Mouse (Mus musculus) layer of hippocampus, postnatal 25 days (tissue): ENCODE measurements around the gene Lekr1. TPM values are rescaled to one million over a fixed set of nuclear protein-coding genes. Genes with fewer than 3 reads are reported as not detected.
A peak's percentile ranks its signal among the peaks of the same experiment; 100 is the strongest.

Experiments used
- DNase-seq, 2 experiments: peaks; one replicate each; pipeline ENCODE4 v3.0.0; 2022; ENCODE audit warnings: mixed read lengths in 2 of 2, low spot score in 1 of 2; ENCODE audit errors: extremely low spot score in 1 of 2
- total RNA-seq, 2 experiments: library from RNA; stranded (reverse); gene quantifications; 2 replicates each; pipeline ENCODE4 v1.2.3; 2021

Lekr1 gene
- 1 to 10 TPM; 5.6 to 6.8 TPM for total RNA-seq

DNA sequence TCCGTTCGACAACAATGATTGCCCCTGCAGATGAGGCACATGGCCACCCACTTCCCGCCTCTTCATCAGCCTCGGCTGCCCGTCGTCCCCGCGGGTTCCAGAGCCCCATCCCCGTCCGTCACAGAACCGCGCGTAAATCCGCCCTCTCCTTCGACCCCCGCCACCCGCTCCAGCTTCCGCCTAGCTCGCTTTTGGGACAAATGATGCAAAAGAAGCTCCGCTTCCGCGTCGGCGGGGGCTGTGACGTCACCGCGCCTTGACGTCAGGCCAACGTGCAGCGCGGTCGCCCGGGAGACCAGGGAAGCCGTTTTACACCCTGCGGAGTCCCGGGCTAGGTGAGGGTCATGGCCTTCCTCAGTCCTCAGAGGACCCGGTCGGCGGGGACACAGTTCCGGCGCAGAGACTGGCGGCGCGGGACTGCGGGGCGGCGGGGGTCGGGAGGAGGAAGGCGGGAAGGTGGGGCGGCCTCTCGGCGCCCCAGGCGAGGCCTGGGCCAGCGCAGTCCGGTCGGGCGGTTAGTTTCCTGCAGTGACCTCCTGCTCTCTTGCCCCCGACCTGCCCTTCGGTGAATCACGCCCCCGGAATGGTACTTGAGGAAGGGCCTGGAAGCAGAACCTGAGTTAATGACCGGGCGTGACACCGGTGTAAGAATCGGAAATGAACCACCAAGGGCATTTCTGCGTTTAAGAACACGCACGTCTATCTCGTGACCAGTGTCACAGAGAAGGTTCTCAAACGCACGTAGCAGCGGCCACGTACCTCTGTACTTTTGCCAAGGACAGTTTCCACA lies at the start of gene Lekr1:
Lekr1 (plus strand) TSS at position 252 of the 790 bp plus-strand sequence.
- peak; percentile 88 to 92 for DNase-seq

DNA sequence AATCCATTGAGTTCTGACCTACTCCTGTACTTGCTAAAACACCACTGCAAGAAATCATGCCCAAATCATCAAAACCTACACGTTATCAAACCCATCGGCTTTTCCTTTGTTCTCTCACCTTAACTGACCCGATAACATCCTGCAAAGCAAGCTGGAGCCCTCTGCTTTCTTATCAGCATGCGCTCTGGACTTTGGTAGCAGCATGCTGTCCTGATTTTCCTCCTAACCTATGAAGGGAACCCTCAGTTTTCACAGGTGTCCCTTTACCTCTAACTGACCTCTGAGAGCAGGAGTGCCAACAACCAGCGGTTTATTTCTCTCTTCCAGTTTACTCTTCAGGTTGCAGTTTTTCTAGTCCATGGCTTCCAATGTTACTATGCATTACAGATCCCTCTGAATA lies 48.5 kb upstream of the Lekr1 start:
- no peak for DNase-seq

GRCm38 (mm10) chr3:65619340-65619739 lies 46.7 kb upstream of the Lekr1 start:
- DNase-seq = no peak

DNA sequence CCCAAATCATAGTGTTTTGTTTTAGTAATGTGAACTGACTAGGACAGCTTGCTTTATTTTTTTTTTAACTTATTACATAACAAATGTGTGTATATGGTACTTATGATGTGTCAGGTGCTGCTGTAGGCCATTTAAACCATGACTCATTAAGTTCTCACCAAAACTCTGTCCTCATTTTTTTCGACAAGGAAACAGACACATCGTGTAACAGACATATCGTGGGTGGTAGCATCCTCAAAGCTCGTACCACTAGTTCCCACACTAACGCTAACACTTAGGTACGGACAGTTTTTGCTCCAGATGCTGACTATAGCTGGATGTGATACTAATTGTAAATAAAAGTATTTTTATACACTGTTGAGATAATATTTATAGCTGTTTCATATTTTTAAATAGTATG lies 43.0 kb upstream of the Lekr1 start:
- no peak for DNase-seq

- DNase-seq = no peak
Measured at GRCm38 (mm10) chr3:65625496-65626289, 40.3 kb upstream of the Lekr1 start.

- no peak for DNase-seq
Measured at GRCm38 (mm10) chr3:65626290-65626914, 39.6 kb upstream of the Lekr1 start.

GRCm38 (mm10) chr3:65627021-65627706 lies 38.9 kb upstream of the Lekr1 start:
- no peak for DNase-seq

- DNase-seq = no peak
Measured at GRCm38 (mm10) chr3:65627707-65628028, 38.4 kb upstream of the Lekr1 start.

GRCm38 (mm10) chr3:65629565-65630112 lies 36.4 kb upstream of the Lekr1 start:
- no peak for DNase-seq

DNA sequence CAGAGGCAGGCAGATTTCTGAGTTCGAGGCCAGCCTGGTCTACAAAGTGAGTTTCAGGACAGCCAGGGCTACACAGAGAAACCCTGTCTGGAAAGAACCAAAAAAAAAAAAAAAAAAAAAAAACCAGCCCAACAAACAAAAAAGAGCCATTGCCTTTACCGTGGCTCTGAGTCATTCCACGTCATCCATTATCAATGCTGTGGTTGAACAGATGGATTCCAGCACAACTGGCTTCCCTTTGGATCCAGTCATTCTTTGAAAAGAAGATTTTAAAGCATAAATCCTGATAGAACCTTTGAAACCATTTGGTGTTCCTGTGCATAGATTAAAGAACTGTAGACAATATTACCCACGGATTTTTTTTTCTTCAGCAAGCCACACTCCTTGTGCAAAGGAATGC lies 32.4 kb upstream of the Lekr1 start:
- DNase-seq = no peak

GRCm38 (mm10) chr3:65635983-65636382 lies 30.0 kb upstream of the Lekr1 start:
- no peak for DNase-seq

DNA sequence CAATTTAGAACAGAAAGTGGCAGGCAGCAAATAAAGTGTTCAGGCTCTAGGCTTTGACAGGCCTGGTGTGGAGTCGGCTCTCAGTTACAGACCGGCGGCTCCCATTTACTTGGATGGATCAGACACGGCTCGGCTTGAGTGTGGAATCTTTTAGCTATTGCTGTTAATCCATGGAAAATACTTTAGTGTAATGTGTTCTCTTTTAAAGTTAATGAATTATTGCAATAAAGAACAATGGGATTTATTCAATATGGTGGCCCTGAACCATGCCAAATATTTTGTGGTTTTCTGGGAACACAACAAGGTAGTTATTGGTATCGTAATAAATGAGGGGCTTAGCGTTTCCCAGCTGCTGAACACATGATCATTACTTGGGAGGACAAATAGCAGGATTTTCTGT lies 28.7 kb upstream of the Lekr1 start:
- DNase-seq = no peak

DNA sequence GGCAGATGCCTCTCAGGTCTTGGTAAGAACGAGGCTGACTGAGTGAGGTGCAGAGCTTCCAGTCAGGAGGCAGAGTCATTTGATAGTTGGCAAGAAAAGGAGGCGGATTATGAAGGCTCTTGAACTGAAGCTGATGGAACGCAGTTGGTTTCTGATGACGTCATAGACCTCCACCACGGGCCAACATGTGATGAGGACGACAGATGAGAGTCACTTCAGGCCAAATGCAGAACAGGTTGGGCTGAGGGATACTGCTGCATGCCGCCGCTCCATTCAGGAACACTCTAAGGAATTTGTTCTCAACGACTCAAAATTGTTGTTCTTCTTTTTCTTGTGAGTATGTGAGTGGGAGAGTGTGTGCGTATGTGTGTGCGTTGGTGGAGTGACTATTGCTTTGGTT lies 27.1 kb upstream of the Lekr1 start:
- DNase-seq = no peak

GRCm38 (mm10) chr3:65639454-65640014 lies 26.5 kb upstream of the Lekr1 start:
- DNase-seq = no peak

GRCm38 (mm10) chr3:65642959-65643358 lies 23.1 kb upstream of the Lekr1 start:
- no peak for DNase-seq

GRCm38 (mm10) chr3:65643654-65644053 lies 22.4 kb upstream of the Lekr1 start:
- no peak for DNase-seq

GRCm38 (mm10) chr3:65647592-65647991 lies 18.4 kb upstream of the Lekr1 start:
- no peak for DNase-seq

DNA sequence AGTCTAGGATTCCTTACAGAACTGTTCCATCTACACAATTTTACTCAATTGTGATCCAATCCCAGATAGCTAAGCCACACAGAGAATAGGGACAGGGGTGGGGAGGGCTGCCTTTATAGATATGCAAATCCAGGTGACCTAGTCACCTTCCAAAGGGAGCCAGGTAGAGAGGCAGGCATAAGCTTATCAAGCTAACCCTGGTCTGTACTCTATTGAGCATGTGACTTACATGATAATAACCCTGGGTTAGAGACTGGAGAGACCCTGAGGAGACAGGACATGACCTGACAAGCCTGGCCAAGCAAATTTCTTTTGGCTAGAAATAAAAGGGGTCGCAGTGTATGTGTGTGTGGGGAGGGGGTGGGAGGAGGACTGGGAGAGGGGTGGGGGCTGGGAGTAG lies 17.1 kb upstream of the Lekr1 start:
- no peak for DNase-seq

GRCm38 (mm10) chr3:65650156-65650815 lies 15.7 kb upstream of the Lekr1 start:
- DNase-seq = no peak
